Mouse (Mus musculus) B cell, adult 62 days (primary cell): Measurements from ENCODE around the gene Olfr510. TPM values are rescaled to one million over a fixed set of nuclear protein-coding genes. Genes with fewer than 3 reads are reported as not detected.

ENCODE experiments used
- total RNA-seq: library from RNA; stranded (reverse); gene quantifications from 4 replicates; pipeline ENCODE4 v1.2.4, GENCODE M21; 2023

Olfr510 gene
- not detected in 4 replicates for total RNA-seq

GRCm38 (mm10) chr7:108666118-108666517, at the start of gene Olfr510:
Olfr510 (plus strand) TSS chr7:108666418.

GRCm38 (mm10) chr7:108621514-108621913, 44.7 kb upstream of the Olfr510 start, which contains the start of gene Olfr507:
Olfr507 (plus strand) TSS chr7:108621814.

GRCm38 (mm10) chr7:108629694-108630093, 36.5 kb upstream of the Olfr510 start, which contains the start of gene Olfr508:
Olfr508 (plus strand) TSS chr7:108629994.

GRCm38 (mm10) chr7:108651806-108652205, 14.4 kb upstream of the Olfr510 start, which contains the start of gene Olfr509:
Olfr509 (minus strand) TSS chr7:108651906.

GRCm38 (mm10) chr7:108713020-108713419, 46.8 kb downstream of the Olfr510 start, which contains the start of gene Olfr512:
Olfr512 (plus strand) TSS chr7:108713320.

Other genes starting within 250 kb of the Olfr510 start
- not detected in 4 replicates for gene Olfr497, start 246.0 kb upstream of the Olfr510 start, total RNA-seq
- not detected in 4 replicates for gene Olfr498, start 201.1 kb upstream of the Olfr510 start, total RNA-seq
- gene Olfr502, start 141.4 kb upstream of the Olfr510 start, total RNA-seq, result not detected in 4 replicates
- not detected in 4 replicates for gene Olfr503, start 121.9 kb upstream of the Olfr510 start, total RNA-seq
- gene Olfr504, start 100.6 kb upstream of the Olfr510 start, total RNA-seq, result not detected in 4 replicates
- gene Olfr506, start 55.6 kb upstream of the Olfr510 start, total RNA-seq, result not detected in 4 replicates
- not detected in 4 replicates for gene Olfr507, start 44.6 kb upstream of the Olfr510 start, total RNA-seq
- not detected in 4 replicates for gene Olfr508, start 36.4 kb upstream of the Olfr510 start, total RNA-seq
- 0.15 TPM in 1 of 4 replicates, not detected in the others for gene Olfr509, start 14.5 kb upstream of the Olfr510 start, total RNA-seq
- not detected in 4 replicates for gene Olfr512, start 46.9 kb downstream of the Olfr510 start, total RNA-seq
- gene Olfr513, start 84.6 kb downstream of the Olfr510 start, total RNA-seq, result not detected in 4 replicates
- not detected in 4 replicates for gene Olfr514, start 159.6 kb downstream of the Olfr510 start, total RNA-seq
- gene Olfr516, start 184.1 kb downstream of the Olfr510 start, total RNA-seq, result not detected in 4 replicates
- gene Olfr517, start 206.0 kb downstream of the Olfr510 start, total RNA-seq, result not detected in 4 replicates
- not detected in 4 replicates for gene Olfr518, start 218.6 kb downstream of the Olfr510 start, total RNA-seq
- not detected in 4 replicates for gene Olfr519, start 228.0 kb downstream of the Olfr510 start, total RNA-seq